Mouse (Mus musculus) kidney, adult 2 months (tissue): ENCODE measurements around the gene Slc39a7.
"Not testable (repeated sequence)": the region's sequence is repeated elsewhere in the genome, so short reads cannot be mapped to it uniquely, and the experiment has no call there.

Experiments used
- CTCF ChIP-seq: fragments of 200-500 bp; conservative IDR thresholded peaks from 2 replicates; pipeline ENCODE4 v1.5.1; 2011; ENCODE audit warnings: low read depth, mild to moderate bottlenecking, control low read depth, low read length, moderate library complexity, mixed read lengths; ENCODE audit not compliant: insufficient read depth, insufficient read length
- POLR2A ChIP-seq: fragments of 200-500 bp; IDR thresholded peaks from one replicate; pipeline ENCODE4 v1.6.1; 2011; ENCODE audit warnings: low read depth, low read length, control low read depth

DNA sequence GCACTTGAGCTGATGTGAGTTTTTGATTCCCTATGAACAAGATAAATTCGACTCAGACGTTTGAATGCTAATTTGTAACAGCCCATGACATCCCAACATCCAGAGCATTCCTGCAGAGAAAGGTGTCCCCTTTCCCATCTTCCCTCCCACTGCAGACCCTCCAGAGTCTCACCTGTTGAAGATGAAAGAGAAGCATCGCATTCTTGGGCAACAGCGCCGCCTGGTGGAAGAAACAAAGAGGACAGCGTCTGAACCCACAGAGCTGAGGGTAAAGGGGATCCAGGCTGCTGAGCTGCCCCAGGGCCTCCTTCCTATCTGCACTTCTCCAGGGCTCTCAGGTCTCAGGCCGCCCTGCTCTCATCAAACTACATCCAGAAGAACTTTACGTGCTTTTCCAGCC is 49.3 kb downstream of the Slc39a7 start:
- peak; percentile 61 for TF ChIP-seq CTCF
- not testable (repeated sequence) for TF ChIP-seq POLR2A
